Mouse (Mus musculus): ENCODE results near the gene Ccnq.

Gene Ccnq

DNA sequence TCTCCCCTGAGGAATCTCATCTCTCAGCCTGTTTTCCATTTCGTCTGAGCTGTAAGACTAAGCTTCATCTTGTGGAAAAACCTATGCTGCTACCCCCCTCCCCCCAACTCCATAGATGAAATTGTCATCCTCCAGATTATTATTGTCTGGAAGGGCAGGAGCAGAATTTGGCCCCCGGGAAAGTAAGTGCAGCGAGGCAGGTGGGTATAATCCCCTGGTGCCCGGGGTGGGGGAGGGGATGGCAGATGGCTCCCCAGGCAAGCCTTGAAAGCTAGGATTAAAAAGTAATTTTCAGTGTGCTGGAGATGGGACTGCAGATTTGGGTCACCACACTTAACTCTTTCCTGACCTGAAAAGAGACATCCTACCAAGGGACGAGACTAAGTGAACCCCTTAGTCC, 10.7 kb upstream of the Ccnq start:
- WGBS = 57% methylated on average over 5 of the region's 5 CpGs

DNA sequence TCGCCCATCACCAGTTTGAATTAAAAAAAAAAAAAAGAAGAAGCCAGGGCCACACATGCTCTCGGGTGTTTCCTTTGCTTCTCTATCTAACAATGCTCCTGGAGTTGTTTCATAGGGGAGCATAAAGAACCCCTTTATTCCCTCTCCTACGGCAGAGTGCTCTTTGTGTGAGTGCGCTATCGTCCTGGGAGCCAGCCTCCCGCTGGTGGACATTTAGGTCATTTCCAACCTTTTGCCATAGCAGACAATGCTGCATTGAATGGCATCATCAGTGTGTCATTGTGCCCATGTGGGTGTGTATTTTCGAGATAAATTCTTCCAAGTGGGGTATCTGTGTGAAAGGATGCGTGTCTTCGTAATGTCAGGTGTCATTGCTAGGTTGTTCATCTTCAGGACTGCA, 9.6 kb upstream of the Ccnq start:
- 68% methylated on average over 9 of the region's 9 CpGs for WGBS

DNA sequence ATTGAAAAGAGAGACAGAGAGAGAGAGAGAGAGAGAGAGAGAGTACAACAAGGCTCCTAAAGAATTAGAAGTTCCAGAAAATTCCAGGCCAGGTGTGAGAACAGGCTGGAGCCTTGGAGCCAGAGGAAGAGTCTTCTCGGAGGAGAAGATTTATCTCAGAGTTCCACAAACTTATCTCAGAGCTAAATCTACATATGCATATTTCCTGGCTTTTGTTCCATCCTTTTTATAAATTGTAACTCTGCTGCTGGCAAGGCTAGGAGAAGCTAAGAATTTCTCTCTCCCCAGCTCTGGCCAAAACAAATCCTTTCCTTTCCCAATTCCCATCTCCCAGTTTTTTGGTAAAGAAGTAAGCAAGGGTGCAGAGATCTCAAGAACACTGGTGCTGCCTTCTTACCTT, 3.8 kb upstream of the Ccnq start:
- 32% methylated on average over 1 of the region's 1 CpGs for WGBS

DNA sequence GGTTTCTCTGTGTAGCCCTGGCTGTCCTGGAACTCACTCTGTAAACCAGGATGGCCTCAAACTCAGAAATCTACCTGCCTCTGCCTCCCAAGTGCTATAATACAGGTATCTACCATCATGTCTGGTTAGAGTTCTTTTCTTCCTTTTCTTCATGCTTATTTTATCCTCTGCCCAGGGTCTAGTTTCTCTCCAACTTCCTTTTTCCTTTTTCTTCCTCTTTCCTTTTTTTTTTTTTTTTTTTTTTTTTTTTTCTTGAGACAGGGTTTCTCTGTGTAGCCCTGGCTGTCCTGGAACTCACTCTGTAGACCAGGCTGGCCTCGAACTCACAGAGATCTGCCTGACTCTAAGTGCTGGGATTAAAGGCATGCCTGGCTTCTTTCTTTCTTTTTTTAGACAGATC, 2.6 kb upstream of the Ccnq start:
- WGBS = 83% methylated on average over 1 of the region's 1 CpGs

DNA sequence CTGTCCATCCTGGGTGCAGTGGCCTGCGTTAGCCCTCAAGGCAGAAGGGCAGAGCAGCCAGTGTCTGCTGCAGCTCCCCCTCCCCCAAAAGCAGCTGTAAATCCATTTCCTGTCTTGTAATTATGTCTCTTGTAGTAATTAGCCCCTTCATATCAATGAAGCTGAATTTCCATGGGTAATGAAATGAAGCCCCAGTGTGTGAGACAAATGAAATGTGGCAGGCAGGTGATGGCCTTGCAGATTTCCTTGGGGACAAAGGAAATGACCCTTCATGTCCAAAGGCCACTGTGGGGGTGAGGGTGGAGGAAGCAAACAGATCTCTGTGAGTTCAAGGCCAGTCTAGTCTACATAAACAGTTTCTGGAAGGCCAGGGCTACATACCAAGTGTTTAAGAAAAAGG, 1.7 kb upstream of the Ccnq start:
- 90% methylated on average over 1 of the region's 1 CpGs for WGBS

DNA sequence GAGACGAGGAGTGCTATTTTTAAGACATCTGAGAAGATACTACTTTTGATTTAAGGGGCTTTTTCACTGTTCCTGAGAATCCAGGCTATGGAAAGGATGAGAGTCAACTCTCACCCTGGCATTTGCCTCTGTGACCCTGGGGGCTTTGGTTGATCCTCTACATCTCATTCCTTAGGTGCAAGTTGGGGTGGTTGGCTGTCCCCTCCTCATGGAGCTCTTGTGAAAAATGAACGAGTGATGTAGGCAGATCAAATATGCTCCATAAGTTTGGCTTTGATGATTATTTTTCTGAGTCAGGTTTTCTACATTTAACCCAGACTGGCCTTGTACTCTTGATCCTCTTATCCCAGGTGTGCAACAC, 294 bp upstream of the Ccnq start:
- 3% methylated on average over 2 of the region's 2 CpGs for WGBS

DNA sequence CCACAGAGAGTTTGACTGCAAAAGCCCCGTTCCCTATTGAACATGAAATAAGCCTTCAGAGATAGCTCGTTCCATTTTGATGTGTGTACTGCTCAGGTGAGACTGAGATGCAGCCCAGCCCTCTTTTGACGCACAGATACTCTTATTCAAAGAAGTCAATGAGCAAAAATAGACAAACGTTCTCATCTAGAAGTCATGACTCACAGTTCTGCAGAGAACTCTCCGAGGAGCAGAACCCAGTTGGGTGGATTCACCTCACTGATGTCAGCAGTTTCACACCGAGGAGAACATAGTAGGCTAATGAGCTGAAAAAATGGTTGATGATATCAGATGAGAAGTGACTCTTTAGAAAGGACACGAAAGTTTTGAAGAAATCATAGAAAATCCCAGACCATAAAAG, 5.3 kb downstream of the Ccnq start:
- WGBS = 54% methylated on average over 7 of the region's 7 CpGs

DNA sequence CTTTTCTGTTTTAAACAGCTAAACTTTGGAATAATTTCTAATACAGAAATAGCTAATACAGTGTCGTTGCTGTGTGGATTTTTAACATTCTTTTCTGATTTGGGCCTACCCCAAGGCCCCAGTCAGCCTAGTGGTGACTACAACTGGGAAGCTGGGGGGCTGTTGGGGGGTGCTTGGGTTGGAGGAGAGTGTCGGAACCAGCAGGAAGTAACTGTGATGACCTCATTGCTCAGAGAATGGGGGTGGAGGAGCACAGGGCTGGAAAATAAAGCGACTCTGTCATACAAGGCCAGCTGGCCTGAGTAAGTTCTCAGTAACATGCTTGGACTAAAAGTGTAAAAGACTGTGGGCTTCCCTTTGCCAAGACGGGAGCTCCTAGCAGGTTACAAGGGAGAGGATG, 6.1 kb downstream of the Ccnq start:
- WGBS = 39% methylated on average over 4 of the region's 4 CpGs

DNA sequence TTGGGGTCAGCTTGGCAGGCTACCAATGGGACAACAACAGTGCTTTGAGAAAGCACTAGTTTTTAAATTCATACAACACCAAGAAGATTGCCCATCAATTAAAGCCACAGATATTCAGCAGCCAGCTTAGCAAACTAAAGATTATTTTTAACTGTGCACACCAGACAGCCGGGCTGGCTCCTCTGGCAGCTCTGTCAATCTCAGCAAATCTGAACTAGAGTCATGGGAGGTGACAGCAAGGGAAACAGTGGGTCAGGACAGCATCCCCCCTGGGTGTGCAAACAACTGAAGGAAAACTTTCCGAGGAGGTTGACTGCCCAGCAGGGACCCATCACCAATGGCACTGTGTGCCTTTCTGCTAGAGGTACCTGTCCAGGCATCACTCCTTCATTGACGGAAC, 9.1 kb downstream of the Ccnq start:
- 65% methylated on average over 3 of the region's 3 CpGs for WGBS

DNA sequence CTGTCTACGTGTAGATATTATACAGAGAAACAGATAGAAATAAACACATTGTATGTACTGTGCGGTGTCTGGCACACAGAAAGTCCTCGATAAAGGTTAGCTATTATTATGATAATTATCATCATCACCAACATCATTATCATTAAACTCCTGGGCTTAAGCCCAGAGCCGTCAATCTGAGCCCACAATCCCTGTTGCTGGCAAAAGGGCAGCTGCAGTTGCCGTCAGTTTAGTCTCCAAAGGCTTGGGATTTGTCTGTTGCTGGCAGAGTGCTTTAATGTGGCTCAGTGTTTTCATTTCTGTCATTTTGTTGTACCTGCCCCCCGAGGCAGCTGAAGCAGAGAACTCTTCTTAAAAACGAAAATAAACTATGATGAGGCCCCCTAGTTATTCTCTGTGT, 9.6 kb downstream of the Ccnq start:
- 42% methylated on average over 7 of the region's 7 CpGs for WGBS

DNA sequence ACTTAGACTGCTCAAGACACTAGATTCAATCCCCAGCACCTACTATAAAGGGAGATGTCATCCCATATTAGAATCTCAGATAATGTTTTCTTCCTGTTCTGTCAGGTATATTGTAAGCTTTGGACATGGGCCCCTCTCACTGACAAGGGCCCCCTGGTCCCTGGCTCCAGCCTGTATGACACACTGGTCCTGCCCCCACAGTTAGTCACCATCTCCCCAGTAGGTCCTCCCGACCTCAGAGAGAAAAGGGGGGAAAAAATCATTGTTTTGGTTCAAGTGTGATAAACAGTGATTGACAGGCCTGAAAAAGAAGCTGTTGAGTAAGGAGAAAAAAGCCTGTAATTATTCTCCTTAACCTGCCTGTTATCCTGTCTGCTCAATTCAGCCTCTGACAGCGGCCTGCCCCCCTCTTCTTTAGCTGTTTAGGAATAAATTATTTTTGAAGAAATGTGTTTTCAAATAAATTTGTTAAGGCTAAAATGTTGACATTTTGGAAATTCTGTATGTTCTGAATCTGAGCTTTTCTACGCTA, 14.6 kb downstream of the Ccnq start:
- 80% methylated on average over 3 of the region's 3 CpGs for WGBS

DNA sequence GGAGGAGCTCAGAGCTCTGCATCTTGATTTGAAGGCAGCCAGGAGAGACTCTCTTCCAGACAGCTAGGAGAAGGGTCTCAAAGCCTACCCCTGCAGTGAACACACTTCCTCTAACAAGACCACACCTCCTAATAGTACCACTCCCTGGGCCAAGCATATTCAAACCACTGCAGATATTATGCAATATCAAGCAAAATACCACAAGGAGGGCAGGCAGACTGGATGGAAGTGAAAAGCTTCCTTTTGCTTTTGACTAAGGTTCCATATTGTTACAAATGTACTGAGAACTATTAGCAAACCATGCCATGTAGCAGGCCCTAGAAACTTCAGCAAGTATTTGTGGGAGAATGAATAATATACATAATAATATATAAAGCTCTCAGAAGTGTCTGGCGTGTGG, 16.4 kb downstream of the Ccnq start:
- WGBS = 100% methylated on average over 1 of the region's 1 CpGs

DNA sequence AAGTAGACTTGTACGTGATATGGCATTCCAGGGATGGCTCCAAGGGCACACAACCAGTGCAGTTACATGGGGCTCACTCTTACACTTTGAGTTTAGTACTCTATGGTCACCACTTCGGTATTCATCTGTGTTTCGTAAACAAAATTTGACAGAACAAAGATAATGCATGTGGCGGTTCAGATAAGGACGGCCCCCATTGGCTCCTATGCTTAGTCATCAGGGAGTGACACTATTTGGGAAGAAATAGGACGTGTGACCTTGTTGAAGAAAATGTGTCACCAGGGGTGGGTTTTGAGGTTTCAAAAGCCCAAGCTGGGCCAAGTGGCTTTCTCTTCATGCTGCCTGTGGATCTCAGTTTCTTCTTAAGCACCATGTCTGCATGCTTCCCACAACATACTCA, 18.9 kb downstream of the Ccnq start:
- 92% methylated on average over 6 of the region's 6 CpGs for WGBS

DNA sequence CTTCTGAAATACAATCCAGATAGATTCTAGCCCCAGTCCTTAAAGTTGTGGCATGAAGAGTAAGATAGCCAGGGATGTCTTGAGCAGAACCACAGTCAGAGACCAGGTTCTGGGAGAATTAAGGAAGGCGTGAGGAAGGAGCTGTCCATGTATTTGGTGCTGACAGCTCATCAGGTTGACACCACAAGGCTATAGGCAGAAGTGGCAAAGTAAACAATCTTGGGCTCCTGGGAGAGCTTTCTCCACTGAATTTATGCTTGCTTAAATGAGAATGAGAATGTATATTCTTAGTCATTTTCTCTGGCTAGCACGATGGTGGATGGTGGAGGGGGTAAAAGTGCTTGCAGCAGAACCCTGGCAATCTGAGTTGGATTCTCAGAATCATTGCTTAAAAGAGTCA, 20.6 kb downstream of the Ccnq start:
- WGBS = 24% methylated on average over 2 of the region's 2 CpGs

DNA sequence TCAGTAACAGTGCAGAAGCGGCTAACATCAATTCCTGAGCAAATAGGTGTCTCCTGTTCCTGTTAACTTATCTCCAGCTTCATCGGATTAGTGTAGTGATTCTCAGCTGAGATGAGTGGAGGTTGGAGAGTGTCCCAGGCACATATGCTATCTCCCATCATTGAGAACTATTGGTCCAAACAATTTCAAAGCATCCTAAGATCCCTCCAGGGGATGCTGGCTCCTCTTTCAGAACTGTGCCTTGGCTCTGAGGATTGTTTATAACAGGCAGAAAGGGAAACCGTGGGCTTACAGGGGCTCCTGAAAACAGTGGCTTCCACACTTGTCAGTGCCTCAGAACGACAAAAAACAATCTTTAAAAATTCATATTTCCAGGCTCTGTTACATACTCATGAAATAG, 23.5 kb downstream of the Ccnq start:
- 54% methylated on average over 4 of the region's 4 CpGs for WGBS

DNA sequence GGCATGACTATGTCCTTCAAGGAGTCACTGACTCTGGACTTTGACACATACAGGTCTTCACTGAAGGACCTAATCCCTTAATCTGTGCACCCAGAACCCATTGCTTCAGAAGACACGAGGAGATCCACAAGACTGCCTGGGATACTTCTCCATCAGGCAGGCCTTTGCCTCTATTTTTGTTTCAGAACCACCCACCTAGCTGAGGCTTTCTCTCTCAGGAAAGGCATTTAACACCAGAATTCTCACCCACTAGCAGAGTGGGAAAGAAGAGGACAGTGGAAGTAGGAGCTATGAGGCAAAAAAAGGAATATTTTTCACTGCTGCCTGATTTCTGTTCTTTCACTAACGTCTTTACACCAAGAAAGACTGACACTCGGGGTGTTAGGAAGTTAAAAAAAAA, 25.2 kb downstream of the Ccnq start:
- 45% methylated on average over 3 of the region's 3 CpGs for WGBS

DNA sequence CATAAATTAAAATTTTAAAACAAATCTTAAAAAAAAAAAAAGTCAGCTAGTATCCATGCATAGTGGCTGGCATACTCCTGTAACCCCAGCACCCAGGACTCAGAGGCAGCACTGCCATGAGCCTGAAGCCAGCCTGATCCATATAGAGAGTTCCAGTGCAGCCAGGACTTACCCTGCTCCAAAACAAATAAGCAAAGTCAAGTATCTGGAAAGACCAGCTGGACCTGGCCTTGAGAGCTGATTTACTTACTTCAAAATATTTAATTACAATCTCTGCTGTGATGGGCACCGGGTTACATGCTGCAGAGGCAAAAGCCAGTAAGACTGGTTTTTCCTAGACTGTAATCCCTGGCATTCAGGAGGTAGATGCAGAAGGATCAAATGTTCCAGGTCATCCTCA, 26.7 kb downstream of the Ccnq start:
- 89% methylated on average over 1 of the region's 1 CpGs for WGBS

DNA sequence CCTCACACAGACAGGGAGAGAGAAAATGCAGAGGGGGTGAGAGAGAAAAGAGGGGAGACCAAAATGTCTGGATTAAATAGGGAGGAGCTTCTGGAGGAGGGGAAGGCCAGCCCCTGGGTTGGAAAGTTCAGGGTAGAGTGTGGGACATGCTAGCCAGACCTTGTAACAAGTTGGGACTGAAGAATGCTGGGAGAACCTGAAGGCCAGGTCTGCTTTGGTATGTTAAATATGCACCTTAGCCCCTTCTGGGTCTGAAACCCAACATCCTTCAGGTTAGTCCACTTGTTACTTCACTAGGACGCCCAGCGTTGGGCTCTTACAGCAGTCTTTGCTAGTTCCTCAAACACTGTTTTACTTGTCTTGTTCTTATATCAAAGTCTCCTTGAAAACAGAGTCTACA, 30.1 kb downstream of the Ccnq start:
- WGBS = 89% methylated on average over 2 of the region's 2 CpGs

DNA sequence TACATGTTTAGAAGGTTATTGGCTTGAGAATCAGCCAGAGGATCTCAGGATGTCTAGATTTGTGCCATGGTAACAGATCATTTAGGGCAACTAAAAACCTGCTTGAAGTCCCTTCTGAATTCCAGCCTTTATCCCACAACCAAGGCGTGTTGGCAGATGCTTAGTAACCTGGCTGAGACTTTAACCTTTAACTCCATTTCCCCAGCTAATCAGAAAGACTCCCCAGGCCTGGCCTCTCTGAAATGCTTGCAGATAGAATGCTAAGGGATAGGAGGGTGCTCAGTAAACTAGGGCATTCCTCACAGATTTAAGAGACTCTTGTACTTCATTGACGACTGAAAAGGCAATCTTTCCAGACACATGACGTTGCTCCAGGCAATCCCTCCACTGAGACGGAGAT, 33.9 kb downstream of the Ccnq start:
- WGBS = 84% methylated on average over 4 of the region's 4 CpGs

DNA sequence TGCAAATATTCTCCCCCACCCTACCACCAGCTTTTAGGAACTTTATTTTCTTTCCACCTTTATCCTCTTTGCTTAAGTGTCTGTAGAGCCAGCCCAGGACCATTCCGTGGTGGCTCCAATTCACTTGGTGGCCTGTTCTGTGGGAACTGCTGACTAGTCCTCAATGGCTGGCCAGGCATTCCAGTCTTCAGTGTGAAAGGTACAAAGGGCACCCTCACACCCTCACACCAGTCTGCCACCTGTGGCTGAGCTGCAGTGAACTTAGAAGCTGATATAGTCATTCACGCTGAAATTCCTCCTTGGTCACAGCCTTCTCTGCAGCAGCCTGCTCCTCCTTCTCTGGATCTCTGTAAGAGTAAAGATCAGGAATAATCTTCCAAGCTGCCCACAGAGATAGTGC, 42.9 kb downstream of the Ccnq start:
- WGBS = 93% methylated on average over 2 of the region's 2 CpGs

DNA sequence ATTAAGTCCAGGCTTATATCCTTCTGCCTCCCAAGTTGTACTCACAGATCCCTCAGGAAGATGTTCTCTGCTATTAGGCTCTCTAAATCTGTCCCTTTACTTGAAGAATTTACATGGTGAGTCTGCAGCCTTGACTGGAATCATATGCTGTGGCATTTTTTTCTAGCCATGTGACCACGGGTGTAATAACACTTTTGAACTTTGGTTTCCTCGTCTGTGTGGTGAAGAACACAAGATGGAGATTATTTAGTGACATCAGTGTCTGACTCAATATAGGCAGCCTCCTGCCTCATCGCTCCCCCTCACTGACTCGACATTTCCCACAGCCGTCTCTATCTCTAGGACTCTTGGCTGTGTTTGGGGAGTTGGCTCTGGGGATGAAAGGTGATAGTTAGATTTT, 48.4 kb downstream of the Ccnq start:
- WGBS = 52% methylated on average over 5 of the region's 5 CpGs

DNA sequence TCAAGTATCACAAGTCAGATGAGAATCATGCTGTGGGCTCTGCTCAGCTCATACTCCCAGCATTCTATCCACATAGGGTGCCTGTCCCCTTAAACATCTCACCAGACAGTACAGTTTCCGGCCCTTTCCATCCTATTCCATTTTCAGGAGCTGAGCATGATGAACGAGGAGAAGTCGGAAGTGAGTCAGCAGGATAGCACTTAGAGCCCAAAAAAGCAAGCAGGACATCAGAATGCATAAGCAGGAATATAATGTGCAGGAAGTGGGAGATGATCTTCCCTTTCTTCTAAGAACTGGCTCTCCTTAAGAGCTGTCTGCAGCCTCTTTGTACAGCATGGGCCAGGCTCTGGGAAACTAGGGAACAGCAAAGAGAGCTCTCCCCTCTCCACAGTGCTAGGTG, 49.2 kb downstream of the Ccnq start:
- 40% methylated on average over 3 of the region's 3 CpGs for WGBS
